Mouse (Mus musculus) heart, postnatal 0 days (tissue): ENCODE data around the gene Med13l.

Experiments used
- CTCF ChIP-seq: IDR thresholded peaks from 2 replicates; pipeline ENCODE4 v1.5.1; 2016; ENCODE audit warnings: antibody characterized with exemption, control low read depth, low read depth
- EP300 ChIP-seq: IDR thresholded peaks from 2 replicates; pipeline ENCODE4 v1.6.1; 2016; ENCODE audit warnings: antibody characterized with exemption, low read depth

DNA sequence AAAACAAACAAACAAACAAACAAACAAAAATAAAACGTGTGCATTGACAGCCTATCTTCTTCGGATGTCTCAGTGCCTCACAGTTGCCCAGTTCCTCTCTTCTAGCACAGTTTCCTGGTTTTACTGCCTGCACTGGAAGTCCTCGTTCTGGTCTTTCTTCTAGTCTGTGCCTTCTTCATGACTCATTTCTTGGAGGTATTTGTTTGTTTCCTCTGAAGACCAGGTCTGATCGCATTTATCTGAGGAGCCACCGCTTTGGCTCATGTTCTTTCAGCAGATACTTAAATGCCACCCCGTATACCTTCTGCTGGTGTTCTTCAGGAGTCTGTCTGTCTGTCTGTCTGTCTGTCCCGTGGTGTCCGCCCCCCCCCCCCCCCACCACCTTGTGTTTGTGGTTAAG is 72.6 kb downstream of the Med13l start:
- TF ChIP-seq CTCF, result no peak
- no peak for TF ChIP-seq EP300
